Mouse (Mus musculus) neural tube, embryonic 11.5 days (tissue): ENCODE data around the gene Scrg1. TPM values are rescaled to one million over a fixed set of nuclear protein-coding genes. Genes with fewer than 3 reads are reported as not detected.

Source experiments
- ATAC-seq: fragments of 200-750 bp; cut with Nextera tagmentation; 2 replicates; pipeline ENCODE4 v1.8.0; 2017; ENCODE audit warnings: moderate number of reproducible peaks, mild to moderate bottlenecking, moderate TSS enrichment, moderate library complexity; ENCODE audit not compliant: insufficient read depth, low FRiP score, low TSS enrichment
- DNase-seq: peaks from one replicate; pipeline ENCODE4 v3.0.0-alpha.2; 2015; ENCODE audit warnings: low spot score
- H3K27ac ChIP-seq: fragments of 300-500 bp; sonication (generic); 2 replicates; pipeline ENCODE4 v1.5.1; 2014; ENCODE audit warnings: low read depth, mild to moderate bottlenecking, low read length
- H3K27me3 ChIP-seq: fragments of 300-500 bp; sonication (generic); 2 replicates; pipeline ENCODE4 v1.6.1; 2014; ENCODE audit warnings: mild to moderate bottlenecking, low read length, mixed read lengths; ENCODE audit not compliant: control insufficient read depth, insufficient read depth
- H3K36me3 ChIP-seq: fragments of 300-500 bp; sonication (generic); 2 replicates; pipeline ENCODE4 v1.6.1; 2014; ENCODE audit warnings: mild to moderate bottlenecking, low read length, moderate library complexity, mixed read lengths; ENCODE audit not compliant: control insufficient read depth, insufficient read depth
- H3K4me1 ChIP-seq: fragments of 300-500 bp; sonication (generic); 2 replicates; pipeline ENCODE4 v1.6.1; 2014; ENCODE audit warnings: low read length, mixed read lengths; ENCODE audit not compliant: control insufficient read depth, insufficient read depth
- H3K4me2 ChIP-seq: fragments of 300-500 bp; sonication (generic); 2 replicates; pipeline ENCODE4 v1.6.1; 2014; ENCODE audit warnings: low read depth, mild to moderate bottlenecking, moderate library complexity
- H3K4me3 ChIP-seq: fragments of 300-500 bp; sonication (generic); 2 replicates; pipeline ENCODE4 v1.5.1; 2014; ENCODE audit warnings: low read depth, low read length
- H3K9ac ChIP-seq: fragments of 300-500 bp; sonication (generic); 2 replicates; pipeline ENCODE4 v1.6.1; 2014; ENCODE audit warnings: mild to moderate bottlenecking, low read length
- H3K9me3 ChIP-seq: fragments of 300-500 bp; sonication (generic); 2 replicates; pipeline ENCODE4 v1.6.1; 2016; ENCODE audit warnings: low read length; ENCODE audit not compliant: control insufficient read depth
- WGBS: fragments of 180-500 bp; shearing (Covaris S2); extraction: QIAGEN DNeasy Blood & Tissue Kit; methylation state at CpG from one replicate; pipeline ENCODE4 v1.1.7; 2014; 5-methylcytosine and 5-hydroxymethylcytosine counted together
- polyA plus RNA-seq: library from polyadenylated mRNA; unstranded; fragments of >200 nt; fragmentation: Nextera tagmentation; extraction: Ambion mirVana; gene quantifications from 2 replicates; pipeline ENCODE4 v1.2.1, GENCODE M21; 2014

The Scrg1 gene
- polyA plus RNA-seq, 1 experiment from 2014 or later, result 1.9 TPM

DNA sequence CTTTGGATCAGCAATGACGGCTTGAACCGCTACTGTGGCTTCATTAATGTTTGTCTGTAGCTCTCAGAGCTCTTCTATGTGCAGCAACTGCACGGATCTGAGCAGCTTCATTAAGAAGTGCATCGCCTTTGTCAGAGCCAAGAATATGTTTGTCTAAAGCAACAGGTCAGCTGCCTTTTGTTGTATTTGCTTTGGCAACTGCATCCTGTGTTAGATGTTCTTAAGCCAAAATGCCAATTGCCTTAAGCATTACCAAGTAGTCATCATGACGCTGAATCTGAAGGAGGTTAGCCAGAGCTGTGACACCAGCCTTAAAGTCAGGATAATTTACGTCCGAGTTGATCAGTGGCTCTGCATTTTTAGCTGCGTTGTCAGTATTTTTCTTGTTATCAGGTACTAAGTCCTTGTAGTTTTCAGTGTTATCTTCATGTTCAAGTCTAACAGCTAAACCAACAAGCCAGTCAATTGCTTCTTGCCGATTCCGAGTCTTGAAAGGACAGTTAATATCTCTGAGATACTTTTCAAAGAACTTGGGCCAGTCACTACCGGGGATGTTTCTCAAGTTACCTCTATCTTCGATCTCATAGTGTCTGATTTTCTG lies 64.6 kb downstream of the Scrg1 start:
- no peak for DNase-seq
- H3K27ac ChIP-seq, result no peak overlapping the region
- H3K9me3 ChIP-seq, result no peaks in the 10 kb centered on the region
- H3K36me3 ChIP-seq, result no peaks in the 10 kb centered on the region
- H3K9ac ChIP-seq, result no peak overlapping the region
- WGBS, result 92% methylated on average over 12 of the region's 12 CpGs
- H3K4me1 ChIP-seq, result no peaks in the 10 kb centered on the region
- no peak overlapping the region for H3K4me3 ChIP-seq
- no peak overlapping the region for H3K4me2 ChIP-seq
- ATAC-seq, result no peak
- H3K27me3 ChIP-seq, result no peaks in the 10 kb centered on the region

Other genes starting within 250 kb of the Scrg1 start
- 0.20 TPM in 1 of 2 replicates, not detected in the other for gene Hand2, start 134.9 kb upstream of the Scrg1 start, polyA plus RNA-seq
- gene Sap30, start 31.9 kb downstream of the Scrg1 start, polyA plus RNA-seq, result 99.4 and 103 TPM in 2 replicates
- 388 and 468 TPM in 2 replicates for gene Hmgb2, start 56.0 kb downstream of the Scrg1 start, polyA plus RNA-seq
- 19.8 and 20.1 TPM in 2 replicates for gene Galnt7, start 197.1 kb downstream of the Scrg1 start, polyA plus RNA-seq